Mouse (Mus musculus) bone marrow macrophage, adult 2 months (primary cell): ENCODE measurements around the gene Hunk.

Experiments
- CTCF ChIP-seq: IDR thresholded peaks from 2 replicates; pipeline ENCODE4 v1.5.1; 2012; ENCODE audit warnings: low read depth, mild to moderate bottlenecking, low read length, moderate library complexity
- POLR2A ChIP-seq: IDR thresholded peaks from 2 replicates; pipeline ENCODE4 v1.6.1; 2012; ENCODE audit warnings: mild to moderate bottlenecking, low read depth, low read length, borderline replicate concordance

DNA sequence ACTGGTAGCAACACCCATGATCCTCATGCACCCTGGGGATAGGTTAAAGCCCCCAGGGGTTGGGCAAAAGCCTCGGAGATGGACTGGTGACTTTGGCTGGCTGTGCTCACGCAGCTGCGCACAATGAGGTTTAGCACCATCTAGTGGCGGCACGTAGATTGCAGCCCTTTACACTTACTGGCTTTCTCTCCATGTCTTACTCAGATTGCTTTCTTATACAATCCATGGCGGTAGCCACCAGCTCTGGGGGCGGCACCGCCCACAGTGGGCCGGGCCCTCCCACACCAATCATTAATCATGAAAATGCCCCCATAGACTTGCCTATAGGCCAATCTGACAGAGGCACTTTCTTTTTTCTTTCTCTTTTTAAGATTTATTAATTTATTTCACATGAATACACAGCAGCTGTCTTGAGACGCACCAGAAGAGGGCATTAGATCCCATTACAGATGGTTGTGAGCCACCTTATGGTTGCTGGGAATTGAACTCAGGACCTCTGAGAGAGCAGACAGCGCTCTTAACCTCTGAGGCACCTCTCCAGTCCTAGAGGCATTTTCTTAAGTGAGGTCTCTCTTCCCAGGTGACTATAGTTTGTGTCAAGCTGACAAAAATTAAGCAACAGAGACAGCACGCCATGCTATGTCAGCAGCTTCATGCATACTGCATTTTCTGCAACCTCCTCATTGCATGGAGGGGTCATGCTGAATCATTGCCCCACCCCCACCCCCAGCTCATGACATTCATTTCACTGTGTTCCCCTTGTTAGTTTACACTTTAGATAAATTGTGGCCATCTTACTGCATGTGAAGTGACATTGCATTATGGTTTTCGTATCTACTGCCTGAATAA, 35.9 kb upstream of the Hunk start:
- TF ChIP-seq CTCF (no peak), POLR2A (no peak)
